Mouse (Mus musculus) G1E (cell line): ENCODE measurements around the gene C2cd4d. TPM values are rescaled to one million over a fixed set of nuclear protein-coding genes. Genes with fewer than 3 reads are reported as not detected.

ENCODE experiments used
- ATAC-seq: 2 replicates; pipeline ENCODE4 v1.8.0; 2016; ENCODE audit warnings: mild to moderate bottlenecking; ENCODE audit not compliant: insufficient number of reproducible peaks, poor library complexity, low FRiP score, severe bottlenecking; ENCODE audit errors: extremely low read depth
- DNase-seq: peaks from one replicate; pipeline ENCODE4 v3.0.0; 2012; ENCODE audit warnings: low spot score
- H3K27me3 ChIP-seq: 2 replicates; pipeline ENCODE4 v1.6.1; 2012; ENCODE audit warnings: mild to moderate bottlenecking, low read length, inconsistent platforms; ENCODE audit not compliant: insufficient read depth
- H3K36me3 ChIP-seq: replicated peaks from 2 replicates; pipeline ENCODE3; 2012; ENCODE audit warnings: mild to moderate bottlenecking, inconsistent platforms
- H3K4me1 ChIP-seq: 2 replicates; pipeline ENCODE4 v1.6.1; 2012; ENCODE audit warnings: low read depth, low read length, inconsistent platforms, mixed read lengths; ENCODE audit not compliant: insufficient read depth
- H3K4me3 ChIP-seq: 2 replicates; pipeline ENCODE4 v1.5.1; 2012; ENCODE audit warnings: low read depth, mild to moderate bottlenecking, inconsistent platforms, low read length, moderate library complexity, mixed read lengths
- H3K9me3 ChIP-seq: replicated peaks from 2 replicates; pipeline ENCODE4 v1.6.1; 2012; ENCODE audit warnings: inconsistent platforms
- CTCF ChIP-seq: IDR thresholded peaks from 2 replicates; pipeline ENCODE4 v1.5.1; 2012; ENCODE audit warnings: low read depth, low read length, inconsistent platforms, mixed read lengths
- GATA1 ChIP-seq: IDR thresholded peaks from 2 replicates; pipeline ENCODE4 v1.6.1; 2012; ENCODE audit warnings: borderline replicate concordance, low read length, inconsistent platforms, mixed read lengths
- GATA2 ChIP-seq: IDR thresholded peaks from 2 replicates; pipeline ENCODE4 v1.6.1; 2012; ENCODE audit warnings: low read depth, low read length, inconsistent platforms, borderline replicate concordance
- POLR2AphosphoS5 ChIP-seq: IDR thresholded peaks from 2 replicates; pipeline ENCODE4 v1.6.1; 2012; ENCODE audit warnings: low read depth, low read length, inconsistent platforms; ENCODE audit not compliant: insufficient replicate concordance
- TAL1 ChIP-seq: conservative IDR thresholded peaks from 2 replicates; pipeline ENCODE4 v1.6.1; 2012; ENCODE audit warnings: low read depth, low read length, inconsistent platforms, mixed read lengths
- polyA plus RNA-seq: library from polyadenylated mRNA; stranded (reverse); fragments of >175 nt; gene quantifications from 2 replicates; pipeline ENCODE4 v1.2.3, GENCODE M21; 2012
- total RNA-seq, 2 experiments: library from RNA; stranded (forward) in 1 of 2; stranded (reverse) in 1 of 2; fragments of 200-1000 nt in 1 of 2; fragments of >200 nt in 1 of 2; fragmentation: Nextera tagmentation in 1 of 2; gene quantifications; 2 replicates each; pipeline ENCODE4 v1.2.3; 2014 to 2017

C2cd4d gene
- total and polyA plus RNA-seq, 3 experiments, result 0.11 TPM; not detected in 2

GRCm38 (mm10) chr3:94367511-94367910, 5.3 kb downstream of the C2cd4d start:
- DNase-seq, result no peak
- TF ChIP-seq GATA2 (no peak), GATA1 (no peak), POLR2AphosphoS5 (no peak), TAL1 (no peak), CTCF (no peak)
- ATAC-seq, result no peak
- H3K9me3 ChIP-seq, result peaks cover 10% of the 10 kb centered on the region
- H3K27me3 ChIP-seq, result peaks cover 11% of the 10 kb centered on the region
- no peaks in the 10 kb centered on the region for H3K36me3 ChIP-seq
- H3K4me1 ChIP-seq, result peaks cover 3% of the 10 kb centered on the region; the same call in 1 of the 2 replicates
- no peak overlapping the region for H3K4me3 ChIP-seq

- H3K36me3 ChIP-seq, result no peaks in the 10 kb centered on the region
- no peak overlapping the region for H3K4me3 ChIP-seq
- peaks cover 4% of the 10 kb centered on the region for H3K4me1 ChIP-seq
- H3K27me3 ChIP-seq, result peaks cover 17% of the 10 kb centered on the region
- H3K9me3 ChIP-seq, result peaks cover 7% of the 10 kb centered on the region
- no peak for ATAC-seq
- TF ChIP-seq TAL1, result no peak
- TF ChIP-seq CTCF, result no peak
- no peak for TF ChIP-seq POLR2AphosphoS5
- TF ChIP-seq GATA2, result no peak
- TF ChIP-seq GATA1, result no peak
- no peak for DNase-seq
Observed at GRCm38 (mm10) chr3:94368631-94369030, 6.4 kb downstream of the C2cd4d start.

DNA sequence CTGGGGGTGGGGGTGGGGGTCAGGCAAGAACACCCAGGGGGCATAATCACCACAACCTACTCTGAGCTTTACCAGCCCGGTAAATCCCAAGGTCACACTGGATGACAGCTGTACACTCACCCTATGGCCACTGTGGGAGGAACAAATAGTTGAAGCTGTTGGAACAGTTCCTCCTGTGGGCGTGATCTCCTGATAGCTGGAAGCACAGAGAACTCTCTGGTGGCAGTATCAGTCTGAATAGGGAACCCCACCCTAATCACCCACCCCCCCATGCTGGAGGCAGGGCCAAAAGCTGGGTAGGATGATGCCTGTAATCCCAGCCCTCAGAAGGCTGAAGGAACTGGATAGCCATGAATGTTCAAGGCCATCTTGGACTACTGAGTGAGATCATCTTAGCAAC, 7.5 kb downstream of the C2cd4d start:
- ATAC-seq (no peak), DNase-seq (no peak)
- peaks cover 25% of the 10 kb centered on the region for H3K27me3 ChIP-seq

GRCm38 (mm10) chr3:94371637-94372036, 9.4 kb downstream of the C2cd4d start:
- no peaks in the 10 kb centered on the region for H3K36me3 ChIP-seq
- no peak for ATAC-seq
- H3K9me3 ChIP-seq, result no peaks in the 10 kb centered on the region
- peaks cover 32% of the 10 kb centered on the region for H3K27me3 ChIP-seq
- H3K4me1 ChIP-seq, result peaks cover 6% of the 10 kb centered on the region; the same call in 1 of the 2 replicates
- no peak overlapping the region for H3K4me3 ChIP-seq
- no peak for DNase-seq
- TF ChIP-seq CTCF (no peak), GATA2 (no peak), TAL1 (no peak), GATA1 (no peak), POLR2AphosphoS5 (no peak)

More for the DNA sequence above, 7.5 kb downstream of the C2cd4d start:
- TF ChIP-seq POLR2AphosphoS5, result no peak
- no peak for TF ChIP-seq CTCF
- TF ChIP-seq GATA1, result no peak
- no peak for TF ChIP-seq TAL1
- no peak for TF ChIP-seq GATA2
- peaks cover 6% of the 10 kb centered on the region; the same call in 1 of the 2 replicates for H3K4me1 ChIP-seq
- H3K36me3 ChIP-seq, result no peaks in the 10 kb centered on the region
- no peaks in the 10 kb centered on the region for H3K9me3 ChIP-seq
- H3K4me3 ChIP-seq, result no peak overlapping the region

DNA sequence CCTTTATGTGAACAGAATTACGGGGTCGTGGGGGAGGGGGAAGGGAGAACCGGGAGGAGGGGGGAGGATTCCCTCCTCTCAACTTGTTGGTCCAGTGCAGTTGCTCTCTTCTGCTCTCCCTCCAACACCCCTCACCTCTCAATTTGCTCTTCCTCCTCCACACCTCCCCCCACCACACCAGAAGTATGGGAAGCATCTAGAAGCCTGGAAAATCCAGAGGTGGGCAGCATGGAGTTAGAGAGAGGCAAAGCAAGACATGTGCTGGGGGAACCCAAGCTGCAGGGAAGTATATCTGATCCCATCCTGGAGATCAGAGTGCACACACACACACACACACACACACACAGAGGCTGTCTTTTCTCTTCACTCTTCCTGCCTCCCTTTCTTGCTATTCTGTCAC, 9.8 kb downstream of the C2cd4d start:
- Histone ChIP-seq H3K4me3 (no peak overlapping the region), H3K4me1 (peaks cover 6% of the 10 kb centered on the region; the same call in 1 of the 2 replicates), H3K9me3 (no peaks in the 10 kb centered on the region), H3K27me3 (peaks cover 36% of the 10 kb centered on the region), H3K36me3 (no peaks in the 10 kb centered on the region)
- ATAC-seq (no peak), DNase-seq (no peak)
- TF ChIP-seq POLR2AphosphoS5 (no peak), GATA1 (no peak), TAL1 (no peak), GATA2 (no peak), CTCF (no peak)

DNA sequence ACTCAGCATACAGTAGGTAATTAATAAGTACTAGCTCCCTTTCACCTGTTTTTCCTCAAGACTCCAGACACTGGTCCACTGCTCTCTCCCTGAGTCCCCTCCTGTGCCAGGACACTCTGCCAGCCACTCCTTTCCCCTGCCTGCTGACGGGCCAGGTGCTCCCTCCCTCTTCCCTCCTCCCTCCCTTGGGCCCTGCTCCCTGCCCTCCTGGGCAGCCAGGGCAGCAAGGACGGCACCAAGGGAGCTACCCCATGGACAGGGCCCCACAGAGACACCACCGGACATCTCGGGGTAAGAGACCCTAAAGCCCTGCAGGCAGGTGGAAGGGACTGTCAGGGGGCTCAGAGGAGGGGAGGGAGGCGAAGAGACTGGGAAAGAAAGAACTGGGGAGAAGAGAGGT, 10.4 kb downstream of the C2cd4d start, which contains the start of gene Rorc:
Gene Rorc (plus strand): TSS at position 154 of the 400 bp plus-strand sequence.
- Histone ChIP-seq H3K4me1 (peaks cover 6% of the 10 kb centered on the region; the same call in 1 of the 2 replicates), H3K9me3 (no peaks in the 10 kb centered on the region), H3K4me3 (no peak within 1 kb of the TSS), H3K36me3 (no peaks in the 10 kb centered on the region), H3K27me3 (peaks cover 42% of the 10 kb centered on the region)
- TF ChIP-seq CTCF (no peak), TAL1 (no peak), GATA1 (no peak), POLR2AphosphoS5 (no peak)
- DNase-seq, result no peak
- ATAC-seq, result no peak
